Mouse (Mus musculus) bone marrow, adult 2 months (tissue): ENCODE results near the gene Ttc30a2. TPM values are rescaled to one million over a fixed set of nuclear protein-coding genes. Genes with fewer than 3 reads are reported as not detected.

ENCODE experiments used
- H3K27ac ChIP-seq: fragments of 200-500 bp; 2 replicates; pipeline ENCODE4 v1.5.1; 2012; ENCODE audit warnings: low read depth, mild to moderate bottlenecking, control low read depth, inconsistent platforms, low read length; ENCODE audit not compliant: control insufficient read depth, poor library complexity, insufficient read depth
- H3K4me1 ChIP-seq: fragments of 200-500 bp; 2 replicates; pipeline ENCODE4 v1.6.1; 2011; ENCODE audit warnings: low read length; ENCODE audit not compliant: control insufficient read depth, insufficient read depth
- H3K4me3 ChIP-seq: fragments of 200-500 bp; replicated peaks from 2 replicates; pipeline ENCODE3; 2011; ENCODE audit warnings: mild to moderate bottlenecking, low read depth, low read length, control low read depth; ENCODE audit not compliant: control insufficient read depth
- CTCF ChIP-seq: fragments of 200-500 bp; IDR thresholded peaks from 2 replicates; pipeline ENCODE4 v1.5.1; 2011; ENCODE audit warnings: low read length, control low read depth; ENCODE audit not compliant: control insufficient read depth, insufficient read depth
- POLR2A ChIP-seq: fragments of 200-500 bp; IDR thresholded peaks from 2 replicates; pipeline ENCODE4 v1.6.1; 2011; ENCODE audit warnings: low read depth, mild to moderate bottlenecking, control low read depth, low read length, borderline replicate concordance; ENCODE audit not compliant: control insufficient read depth
- WGBS: fragments of 180-500 bp; shearing (Covaris S2); methylation state at CpG from one replicate; pipeline ENCODE4 v1.1.7; 2018; 5-methylcytosine and 5-hydroxymethylcytosine counted together
- polyA plus RNA-seq: library from polyadenylated mRNA; stranded (reverse); fragments of >200 nt; gene quantifications from 2 replicates; pipeline ENCODE4 v1.2.4, GENCODE M21; 2011; ENCODE audit warnings: low replicate concordance; ENCODE audit not compliant: missing spikeins, insufficient read depth, insufficient read length

Ttc30a2 gene
- polyA plus RNA-seq, 1 experiment = not detected

DNA sequence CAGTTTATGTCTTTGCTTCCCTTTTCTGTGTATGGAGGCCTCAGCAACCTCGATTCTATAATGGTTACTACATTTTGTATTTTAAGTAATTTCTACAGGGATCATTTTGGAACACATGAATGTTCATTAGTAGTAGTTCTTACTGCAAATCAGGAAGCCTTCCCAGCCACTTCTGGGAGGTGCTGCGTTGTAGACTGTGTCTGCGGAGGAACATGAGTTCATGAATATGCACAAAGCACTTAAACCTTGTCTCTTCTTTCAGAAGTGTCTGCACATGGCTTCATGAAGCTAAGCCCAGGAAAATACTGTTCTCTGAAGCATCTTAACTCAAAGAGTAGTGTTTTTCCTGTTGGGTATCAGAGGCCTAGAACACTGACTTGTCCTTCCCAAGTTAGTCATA lies 50.0 kb downstream of the Ttc30a2 start:
- H3K27ac ChIP-seq = no peak overlapping the region
- TF ChIP-seq CTCF = no peak
- no peak for TF ChIP-seq POLR2A
- H3K4me1 ChIP-seq = no peaks in the 10 kb centered on the region
- 81% methylated on average over 3 of the region's 3 CpGs for WGBS
- H3K4me3 ChIP-seq = no peak overlapping the region

DNA sequence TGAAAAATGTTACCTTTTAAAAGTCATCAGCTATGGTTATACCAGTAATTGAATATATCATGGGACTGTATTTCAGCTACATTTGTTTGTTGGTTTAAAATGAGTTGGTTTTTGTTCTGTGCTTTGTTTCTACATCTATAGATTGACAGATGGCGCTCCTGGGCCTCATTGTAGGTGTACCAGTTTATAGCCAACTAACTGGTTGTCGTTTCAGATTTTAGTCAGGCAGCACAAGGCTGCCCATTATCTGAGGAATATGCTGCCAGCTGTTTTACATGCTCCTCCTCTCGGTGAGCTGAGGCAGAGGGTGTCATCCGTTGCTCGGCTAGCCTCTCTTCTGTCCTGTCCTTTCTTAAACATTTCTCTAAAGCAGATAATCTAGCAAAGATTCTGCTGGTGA lies 51.9 kb downstream of the Ttc30a2 start:
- H3K27ac ChIP-seq = no peak overlapping the region
- no peak overlapping the region for H3K4me3 ChIP-seq
- no peaks in the 10 kb centered on the region for H3K4me1 ChIP-seq
- WGBS = 87% methylated on average over 5 of the region's 5 CpGs
- no peak for TF ChIP-seq CTCF
- TF ChIP-seq POLR2A = no peak

Other genes starting within 250 kb of the Ttc30a2 start
- gene Agps, start 146.0 kb downstream of the Ttc30a2 start, polyA plus RNA-seq = 12.9 and 14.3 TPM in 2 replicates
- 1.1 and 1.4 TPM in 2 replicates for gene Ttc30b, start 39.6 kb downstream of the Ttc30a2 start, polyA plus RNA-seq
- 0.52 and 0.57 TPM in 2 replicates for gene Ttc30a1, start 3.8 kb upstream of the Ttc30a2 start, polyA plus RNA-seq